Mouse (Mus musculus): Measurements from ENCODE around the gene Gm8453. TPM values are rescaled to one million over a fixed set of nuclear protein-coding genes. Genes with fewer than 3 reads are reported as not detected.
"Not testable (repeated sequence)": the region's sequence is repeated elsewhere in the genome, so short reads cannot be mapped to it uniquely, and the experiment has no call there.

Gene Gm8453
- not detected in 2 replicates for polyA plus RNA-seq (2012)

- not testable (repeated sequence) for TF ChIP-seq GATA1 (IDR thresholded peaks at IDR 0.05; ENCODE audit: low read length)
Observed at GRCm38 (mm10) chr7:22229384-22229783, at the start of gene Gm8453. TSS of gene Gm8453 (minus strand) at chr7:22229484.

GRCm38 (mm10) chr7:22201164-22201563 lies 28.1 kb downstream of the Gm8453 start, which contains the start of gene Gm8653:
TSS of gene Gm8653 (minus strand) at chr7:22201264.
- not testable (repeated sequence) for TF ChIP-seq GATA1 (IDR thresholded peaks at IDR 0.05; ENCODE audit: low read length)

- not testable (repeated sequence) for TF ChIP-seq GATA1 (IDR thresholded peaks at IDR 0.05; ENCODE audit: low read length)
Observed at GRCm38 (mm10) chr7:22189077-22189476, 40.2 kb downstream of the Gm8453 start, which contains the start of gene Vmn1r143. TSS of gene Vmn1r143 (plus strand) at chr7:22189377.

Other genes starting within 250 kb of the Gm8453 start
- gene Vmn1r137, start 234.9 kb downstream of the Gm8453 start, polyA plus RNA-seq (2012), result not detected in 2 replicates
- gene Vmn1r138, start 200.6 kb downstream of the Gm8453 start, polyA plus RNA-seq (2012), result not detected in 2 replicates
- gene Gm6176, start 173.2 kb downstream of the Gm8453 start, polyA plus RNA-seq (2012), result not detected in 2 replicates
- not detected in 2 replicates for gene Vmn1r139, start 160.4 kb downstream of the Gm8453 start, polyA plus RNA-seq (2012)
- gene Gm16451, start 111.2 kb downstream of the Gm8453 start, polyA plus RNA-seq (2012), result not detected in 2 replicates
- gene Gm10666, start 94.7 kb downstream of the Gm8453 start, polyA plus RNA-seq (2012), result not detected in 2 replicates
- gene Vmn1r142, start 65.4 kb downstream of the Gm8453 start, polyA plus RNA-seq (2012), result not detected in 2 replicates
- not detected in 2 replicates for gene Vmn1r143, start 40.1 kb downstream of the Gm8453 start, polyA plus RNA-seq (2012)
- not detected in 2 replicates for gene Gm8653, start 28.2 kb downstream of the Gm8453 start, polyA plus RNA-seq (2012)
- not detected in 2 replicates for gene Gm4187, start 100.2 kb upstream of the Gm8453 start, polyA plus RNA-seq (2012)
- gene Gm8660, start 141.6 kb upstream of the Gm8453 start, polyA plus RNA-seq (2012), result not detected in 2 replicates
- gene Vmn1r148, start 184.1 kb upstream of the Gm8453 start, polyA plus RNA-seq (2012), result not detected in 2 replicates
- not detected in 2 replicates for gene Vmn1r149, start 208.7 kb upstream of the Gm8453 start, polyA plus RNA-seq (2012)
- not detected in 2 replicates for gene Gm10665, start 234.6 kb upstream of the Gm8453 start, polyA plus RNA-seq (2012)